Comparison of ENCODE assay signal across 20 mouse cellular contexts in genomic region chr11:16534582-16535553, GRCm38 (mm10). TPM values are rescaled to one million over a fixed set of nuclear protein-coding genes. Genes with fewer than 3 reads are reported as not detected.
DNase-seq lines count a peak whose midpoint lies in the region; ATAC-seq and TF ChIP-seq lines count a peak whose summit lies in the region.
"Had no signal": no experiment of that assay in that cellular context is flagged by ENCODE, and none has a peak within 500 bp of the region (broad histone marks: within the 10 kb centered on the region; RNA-seq: fewer than 3 reads in every experiment).

No protein-coding gene starts in this region.

- DNase-seq in hindbrain, embryonic 14.5 days (ENCODE audit: low spot score), result no peak
- peak; percentile 61 for DNase-seq in midbrain, postnatal 0 days (ENCODE audit: low spot score)
- DNase-seq in midbrain, embryonic 10.5 days (ENCODE audit: low spot score), result no peak
- DNase-seq in ZHBTc4 (ENCODE audit: low read depth, low spot score), result peak; percentile 17
- no peak for DNase-seq in embryo, embryonic 9.5 days (ENCODE audit: extremely low spot score)
- DNase-seq: cerebellum, adult 2 months; cerebellum, postnatal 36 days; gastrocnemius, postnatal 36 days; kidney, adult 18-20 months; liver, embryonic 13.5 days; retina, postnatal 1 day; thymus, postnatal 14 days had no signal

- H3K9ac ChIP-seq in hindbrain, embryonic 14.5 days, result no peak overlapping the region
- no peak overlapping the region for H3K9ac ChIP-seq in hindbrain, embryonic 12.5 days
- no peak overlapping the region for H3K9ac ChIP-seq in midbrain, postnatal 0 days (replicated peaks; ENCODE audit: low read length, poor library complexity, severe bottlenecking)
- no peak overlapping the region for H3K9ac ChIP-seq in stomach, embryonic 16.5 days (ENCODE audit: low read length)
- H3K9ac ChIP-seq: limb, embryonic 12.5 days; liver, embryonic 13.5 days had no signal

- H3K27me3 ChIP-seq in hindbrain, embryonic 14.5 days (ENCODE audit: control insufficient read depth, insufficient read depth, low read length), result no peaks in the 10 kb centered on the region
- no peaks in the 10 kb centered on the region for H3K27me3 ChIP-seq in hindbrain, embryonic 12.5 days
- H3K27me3 ChIP-seq in midbrain, postnatal 0 days (ENCODE audit: insufficient read depth, low read length), result no peaks in the 10 kb centered on the region
- H3K27me3 ChIP-seq in midbrain, embryonic 10.5 days (ENCODE audit: low read depth, poor library complexity, severe bottlenecking), result no peaks in the 10 kb centered on the region
- H3K27me3 ChIP-seq in stomach, embryonic 16.5 days (ENCODE audit: control insufficient read depth, insufficient read depth, low read length), result no peaks in the 10 kb centered on the region
- H3K27me3 ChIP-seq: limb, embryonic 12.5 days; liver, embryonic 13.5 days; Patski had no signal

- 0 out of 2 replicates have a peak overlapping the region, but pooled peaks have one; percentile 51 for H3K27ac ChIP-seq in hindbrain, embryonic 14.5 days
- no peak overlapping the region for H3K27ac ChIP-seq in hindbrain, embryonic 12.5 days
- H3K27ac ChIP-seq in midbrain, postnatal 0 days (ENCODE audit: low read depth, low read length), result no peak overlapping the region; the same call in 1 of the 2 replicates
- no peak overlapping the region for H3K27ac ChIP-seq in midbrain, embryonic 10.5 days (replicated peaks)
- peak overlapping the region; percentile 12; the same call in 1 of the 2 replicates for H3K27ac ChIP-seq in stomach, embryonic 16.5 days (ENCODE audit: low read length)
- H3K27ac ChIP-seq: kidney, postnatal 0 days; limb, embryonic 12.5 days; liver, embryonic 13.5 days; macrophage had no signal

- ATAC-seq in hindbrain, embryonic 14.5 days (ENCODE audit: low FRiP score), result peak; percentile 70; the same call in 1 of the 2 replicates
- ATAC-seq in hindbrain, embryonic 12.5 days (ENCODE audit: low FRiP score), result no peak
- ATAC-seq in midbrain, postnatal 0 days (ENCODE audit: low FRiP score), result peak; percentile 54; the same call in 1 of the 2 replicates
- no peak for ATAC-seq in stomach, embryonic 16.5 days (ENCODE audit: insufficient read depth, low FRiP score)
- ATAC-seq: Patski had no signal

- no peak for TF ChIP-seq CTCF in midbrain, postnatal 0 days (IDR thresholded peaks at IDR 0.05)

- no peak overlapping the region for H3K4me2 ChIP-seq in hindbrain, embryonic 14.5 days (replicated peaks)
- no peak overlapping the region for H3K4me2 ChIP-seq in hindbrain, embryonic 12.5 days (replicated peaks)
- no peak overlapping the region for H3K4me2 ChIP-seq in midbrain, postnatal 0 days (ENCODE audit: low read depth, low read length, poor library complexity, severe bottlenecking)
- H3K4me2 ChIP-seq in stomach, embryonic 16.5 days (ENCODE audit: low read depth, low read length), result no peak overlapping the region
- H3K4me2 ChIP-seq: limb, embryonic 12.5 days; liver, embryonic 13.5 days; midbrain, embryonic 11.5 days had no signal

- no peaks in the 10 kb centered on the region for H3K36me3 ChIP-seq in hindbrain, embryonic 14.5 days (replicated peaks; ENCODE audit: control insufficient read depth, insufficient read depth)
- H3K36me3 ChIP-seq in hindbrain, embryonic 12.5 days, result no peaks in the 10 kb centered on the region
- H3K36me3 ChIP-seq in midbrain, postnatal 0 days (ENCODE audit: insufficient read depth, low read length), result no peaks in the 10 kb centered on the region
- no peaks in the 10 kb centered on the region for H3K36me3 ChIP-seq in midbrain, embryonic 10.5 days
- H3K36me3 ChIP-seq in stomach, embryonic 16.5 days (ENCODE audit: control insufficient read depth, insufficient read depth, low read length), result no peaks in the 10 kb centered on the region
- H3K36me3 ChIP-seq: limb, embryonic 12.5 days; liver, embryonic 13.5 days had no signal

- no peak overlapping the region for H3K4me3 ChIP-seq in hindbrain, embryonic 14.5 days (replicated peaks; ENCODE audit: low read length)
- H3K4me3 ChIP-seq in hindbrain, embryonic 12.5 days, result no peak overlapping the region
- no peak overlapping the region for H3K4me3 ChIP-seq in midbrain, postnatal 0 days (ENCODE audit: low read depth, low read length)
- H3K4me3 ChIP-seq in midbrain, embryonic 10.5 days, result no peak overlapping the region
- H3K4me3 ChIP-seq in stomach, embryonic 16.5 days (replicated peaks; ENCODE audit: low read length), result no peak overlapping the region
- H3K4me3 ChIP-seq: erythroblast, embryonic 14.5 days; limb, embryonic 12.5 days; liver, embryonic 13.5 days had no signal

- no peaks in the 10 kb centered on the region for H3K9me3 ChIP-seq in hindbrain, embryonic 14.5 days (ENCODE audit: control insufficient read depth, low read length)
- H3K9me3 ChIP-seq in hindbrain, embryonic 12.5 days (replicated peaks), result no peaks in the 10 kb centered on the region
- H3K9me3 ChIP-seq in midbrain, postnatal 0 days (ENCODE audit: low read length), result no peaks in the 10 kb centered on the region
- no peaks in the 10 kb centered on the region for H3K9me3 ChIP-seq in midbrain, embryonic 10.5 days (replicated peaks)
- H3K9me3 ChIP-seq in stomach, embryonic 16.5 days (replicated peaks; ENCODE audit: control insufficient read depth, low read length), result no peaks in the 10 kb centered on the region
- H3K9me3 ChIP-seq: limb, embryonic 12.5 days; liver, embryonic 13.5 days had no signal

- H3K4me1 ChIP-seq in hindbrain, embryonic 14.5 days (replicated peaks; ENCODE audit: control insufficient read depth, insufficient read depth, low read length), result no peaks in the 10 kb centered on the region
- H3K4me1 ChIP-seq in hindbrain, embryonic 12.5 days, result no peaks in the 10 kb centered on the region
- no peaks in the 10 kb centered on the region for H3K4me1 ChIP-seq in midbrain, postnatal 0 days (ENCODE audit: insufficient read depth, low read length)
- no peaks in the 10 kb centered on the region for H3K4me1 ChIP-seq in midbrain, embryonic 10.5 days
- H3K4me1 ChIP-seq in stomach, embryonic 16.5 days (ENCODE audit: control insufficient read depth, insufficient read depth, low read length), result no peaks in the 10 kb centered on the region
- H3K4me1 ChIP-seq: limb, embryonic 12.5 days; liver, embryonic 13.5 days had no signal

- WGBS in hindbrain, embryonic 14.5 days, result 75% methylated on average over 5 of the region's 5 CpGs
- 77% methylated on average over 5 of the region's 5 CpGs for WGBS in hindbrain, embryonic 12.5 days
- WGBS in midbrain, postnatal 0 days, result 57% methylated on average over 5 of the region's 5 CpGs
- 83% methylated on average over 5 of the region's 5 CpGs for WGBS in midbrain, embryonic 10.5 days
- WGBS in stomach, embryonic 16.5 days, result 62% methylated on average over 5 of the region's 5 CpGs

RNA-seq across cellular contexts. Expression of gene Sec61g, which starts 26.6 kb away (rescaled TPM):
- 25.4 and 25.9 TPM in 2 replicates for polyA plus RNA-seq in hindbrain, embryonic 14.5 days (2014; fragmentation: Nextera tagmentation; extraction: Ambion mirVana)
- 35.3 and 35.6 TPM in 2 replicates for polyA plus RNA-seq in hindbrain, embryonic 12.5 days (2016; fragmentation: Nextera tagmentation; extraction: Ambion mirVana)
- total RNA-seq in midbrain, postnatal 0 days (2014; rRNA removed), result 15.2 and 21.1 TPM in 2 replicates
- polyA plus RNA-seq in midbrain, postnatal 0 days (2015; fragmentation: Nextera tagmentation; extraction: Ambion mirVana), result 32.5 TPM in 2 replicates
- polyA plus RNA-seq in midbrain, embryonic 10.5 days (2016; fragmentation: Nextera tagmentation; extraction: Ambion mirVana), result 41.8 and 45.3 TPM in 2 replicates
- polyA plus RNA-seq in stomach, embryonic 16.5 days (2015; fragmentation: Nextera tagmentation; extraction: Ambion mirVana), result 34.0 and 44.5 TPM in 2 replicates

Comparison
In these comparisons a context has a peak if more than half of its experiments do, and no peak if none do; other contexts are left out.
1. ATAC-seq: peak in hindbrain, embryonic 14.5 days (single experiment) and midbrain, postnatal 0 days (single experiment); none in hindbrain, embryonic 12.5 days (single experiment) and stomach, embryonic 16.5 days (single experiment).
2. DNase-seq: peak in midbrain, postnatal 0 days (single experiment) and ZHBTc4 (single experiment); none in hindbrain, embryonic 14.5 days (single experiment), midbrain, embryonic 10.5 days (single experiment) and embryo, embryonic 9.5 days (single experiment).
3. H3K27ac ChIP-seq: peak in hindbrain, embryonic 14.5 days (single experiment) and stomach, embryonic 16.5 days (single experiment); none in hindbrain, embryonic 12.5 days (single experiment), midbrain, postnatal 0 days (single experiment) and midbrain, embryonic 10.5 days (single experiment).